In the genomic region with DNA sequence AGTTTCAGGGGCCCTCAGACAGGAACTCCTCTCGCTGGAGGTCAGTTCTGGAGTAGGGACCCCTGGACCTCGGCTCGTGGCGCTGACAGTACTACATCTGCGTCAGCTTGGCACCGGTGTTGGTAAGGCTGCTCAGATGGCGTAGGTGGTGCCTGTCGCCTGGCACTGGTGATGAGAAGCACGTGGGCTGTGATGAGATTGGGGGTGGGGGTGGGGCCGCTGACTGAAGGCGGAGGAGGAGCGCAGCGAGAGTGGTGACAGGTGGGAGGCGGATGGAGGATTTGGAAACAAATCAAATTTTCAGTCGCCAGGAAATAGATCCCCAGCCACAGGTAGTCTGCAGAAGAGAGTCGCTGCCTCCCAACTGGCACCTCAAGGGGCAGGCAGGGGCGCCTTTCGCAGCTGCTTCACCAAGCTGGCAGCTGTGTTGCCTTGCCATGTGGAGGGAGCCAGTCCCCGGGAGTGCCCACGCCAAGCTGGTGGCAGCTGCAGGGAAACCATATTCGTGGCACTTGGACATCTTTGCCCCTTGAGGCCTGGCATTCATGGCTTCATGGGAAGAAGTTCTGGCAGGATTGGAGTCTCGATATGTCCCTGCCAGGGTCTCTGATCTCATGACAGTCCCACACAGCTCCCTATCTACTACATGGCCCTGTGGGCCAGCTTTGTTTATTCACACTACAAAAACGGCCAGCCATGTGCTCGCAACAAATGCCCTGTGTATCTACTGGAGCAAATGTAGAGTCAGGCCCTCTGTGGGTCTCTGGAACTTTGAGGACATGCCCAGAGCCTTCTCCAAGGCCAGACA, we compare ENCODE assay signal across 12 mouse cellular contexts. TPM values are rescaled to one million over a fixed set of nuclear protein-coding genes. Genes with fewer than 3 reads are reported as not detected.
DNase-seq lines count a peak whose midpoint lies in the region; ATAC-seq lines count a peak whose summit lies in the region.
"Had no signal": no experiment of that assay in that cellular context is flagged by ENCODE, and none has a peak within 500 bp of the region (broad histone marks: within the 10 kb centered on the region; RNA-seq: fewer than 3 reads in every experiment).

No protein-coding gene starts in this region.

- no peak overlapping the region for H3K9ac ChIP-seq in hindbrain, embryonic 16.5 days (ENCODE audit: low read depth, low read length)
- H3K9ac ChIP-seq in liver, embryonic 11.5 days (ENCODE audit: low read depth, low read length) = no peak overlapping the region
- H3K9ac ChIP-seq in liver, embryonic 12.5 days = no peak overlapping the region

- peak; percentile 77 for ATAC-seq in hindbrain, embryonic 16.5 days
- no peak for ATAC-seq in liver, embryonic 11.5 days (replicated peaks; ENCODE audit: low FRiP score)
- ATAC-seq in liver, embryonic 12.5 days = no peak
- ATAC-seq: Patski had no signal

- H3K9me3 ChIP-seq in hindbrain, embryonic 16.5 days (ENCODE audit: control insufficient read depth, low read length) = no peaks in the 10 kb centered on the region
- no peaks in the 10 kb centered on the region for H3K9me3 ChIP-seq in liver, embryonic 11.5 days (ENCODE audit: control insufficient read depth, low read length)
- no peaks in the 10 kb centered on the region for H3K9me3 ChIP-seq in limb, embryonic 10.5 days (replicated peaks)
- H3K9me3 ChIP-seq in liver, embryonic 12.5 days (replicated peaks) = no peaks in the 10 kb centered on the region

- no peaks in the 10 kb centered on the region; the same call in 1 of the 2 replicates for H3K4me1 ChIP-seq in hindbrain, embryonic 16.5 days (ENCODE audit: control insufficient read depth, insufficient read depth, low read depth, low read length)
- H3K4me1 ChIP-seq in liver, embryonic 11.5 days (replicated peaks; ENCODE audit: control insufficient read depth, insufficient read depth, low read length) = 0 out of 2 replicates have a peak, but pooled peaks cover 5% of the 10 kb centered on the region
- H3K4me1 ChIP-seq in limb, embryonic 10.5 days = peaks cover 15% of the 10 kb centered on the region
- H3K4me1 ChIP-seq in liver, embryonic 12.5 days = peaks cover 10% of the 10 kb centered on the region; the same call in 1 of the 2 replicates

- peak overlapping the region; percentile 13; the same call in 1 of the 2 replicates for H3K4me2 ChIP-seq in hindbrain, embryonic 16.5 days (ENCODE audit: low read length)
- no peak overlapping the region for H3K4me2 ChIP-seq in liver, embryonic 11.5 days
- H3K4me2 ChIP-seq in liver, embryonic 12.5 days = no peak overlapping the region
- H3K4me2 ChIP-seq: midbrain, embryonic 11.5 days had no signal

- H3K4me3 ChIP-seq in hindbrain, embryonic 16.5 days (ENCODE audit: low read length) = no peak overlapping the region
- H3K4me3 ChIP-seq in liver, embryonic 11.5 days (ENCODE audit: low read depth, low read length) = no peak overlapping the region
- no peak overlapping the region for H3K4me3 ChIP-seq in limb, embryonic 10.5 days
- no peak overlapping the region for H3K4me3 ChIP-seq in liver, embryonic 12.5 days

- 43% methylated on average over 24 of the region's 24 CpGs for WGBS in hindbrain, embryonic 16.5 days
- WGBS in liver, embryonic 11.5 days = 65% methylated on average over 24 of the region's 24 CpGs
- 67% methylated on average over 24 of the region's 24 CpGs for WGBS in limb, embryonic 10.5 days
- 66% methylated on average over 24 of the region's 24 CpGs for WGBS in liver, embryonic 12.5 days (ENCODE audit: insufficient replicate concordance)

- no peak overlapping the region for H3K27ac ChIP-seq in hindbrain, embryonic 16.5 days (ENCODE audit: low read depth, low read length)
- H3K27ac ChIP-seq in liver, embryonic 11.5 days (ENCODE audit: low read depth, low read length) = no peak overlapping the region
- H3K27ac ChIP-seq in limb, embryonic 10.5 days = no peak overlapping the region
- H3K27ac ChIP-seq in liver, embryonic 12.5 days = no peak overlapping the region

- peak; percentile 82 for DNase-seq in CD4-positive helper T cell, adult 2 months (ENCODE audit: low read depth, low spot score)
- DNase-seq in T-cell, adult 2 months (ENCODE audit: low spot score) = peak; percentile 32
- peak; percentile 65 for DNase-seq in naive thymus-derived CD4-positive, alpha-beta T cell, adult 2 months (ENCODE audit: low read depth)
- DNase-seq in kidney, postnatal 25 days = no peak
- no peak for DNase-seq in liver, embryonic 11.5 days (ENCODE audit: low spot score)
- no peak for DNase-seq in limb, embryonic 10.5 days (ENCODE audit: low spot score)
- DNase-seq: gastrocnemius, postnatal 36 days; spleen, adult 18-20 months had no signal

- no peaks in the 10 kb centered on the region for H3K27me3 ChIP-seq in hindbrain, embryonic 16.5 days (replicated peaks; ENCODE audit: control insufficient read depth, insufficient read depth, low read length)
- peaks cover 19% of the 10 kb centered on the region; the same call in 1 of the 2 replicates for H3K27me3 ChIP-seq in liver, embryonic 11.5 days (replicated peaks; ENCODE audit: control insufficient read depth, insufficient read depth, low read length)
- peaks cover 29% of the 10 kb centered on the region for H3K27me3 ChIP-seq in limb, embryonic 10.5 days (ENCODE audit: low read depth, poor library complexity, severe bottlenecking)
- H3K27me3 ChIP-seq in liver, embryonic 12.5 days (replicated peaks) = peaks cover 93% of the 10 kb centered on the region

- H3K36me3 ChIP-seq in hindbrain, embryonic 16.5 days (ENCODE audit: control insufficient read depth, insufficient read depth, low read length) = no peaks in the 10 kb centered on the region
- H3K36me3 ChIP-seq in liver, embryonic 11.5 days (ENCODE audit: control insufficient read depth, insufficient read depth, low read length) = no peaks in the 10 kb centered on the region
- H3K36me3 ChIP-seq in limb, embryonic 10.5 days = no peaks in the 10 kb centered on the region
- H3K36me3 ChIP-seq in liver, embryonic 12.5 days = no peaks in the 10 kb centered on the region

RNA-seq across cellular contexts. Expression of gene Acsf3, which starts 5.8 kb away (rescaled TPM):
- polyA plus RNA-seq in hindbrain, embryonic 16.5 days (2015; fragmentation: Nextera tagmentation; extraction: Ambion mirVana) = 17.8 and 19.3 TPM in 2 replicates
- polyA plus RNA-seq in liver, embryonic 11.5 days (2014; fragmentation: Nextera tagmentation; extraction: Ambion mirVana) = 16.6 and 18.8 TPM in 2 replicates
- 18.6 and 19.2 TPM in 2 replicates for polyA plus RNA-seq in limb, embryonic 10.5 days (2016; fragmentation: Nextera tagmentation; extraction: Ambion mirVana)
- polyA plus RNA-seq in liver, embryonic 12.5 days (2016; fragmentation: Nextera tagmentation; extraction: Ambion mirVana) = 10.8 and 11.3 TPM in 2 replicates

Comparison
In these comparisons a context has a peak if more than half of its experiments do, and no peak if none do; other contexts are left out.
1. DNase-seq: peak in CD4-positive helper T cell, adult 2 months (single experiment), T-cell, adult 2 months (single experiment) and naive thymus-derived CD4-positive, alpha-beta T cell, adult 2 months (single experiment); none in kidney, postnatal 25 days (0 of 2), liver, embryonic 11.5 days (single experiment) and limb, embryonic 10.5 days (single experiment).